Mouse (Mus musculus) intestine, embryonic 16.5 days (tissue): Measurements from ENCODE around the gene Slc29a1. TPM values are rescaled to one million over a fixed set of nuclear protein-coding genes. Genes with fewer than 3 reads are reported as not detected.

Experiments
- ATAC-seq: fragments of 200-750 bp; cut with Nextera tagmentation; 2 replicates; pipeline ENCODE4 v1.8.0; 2017; ENCODE audit warnings: moderate TSS enrichment, moderate library complexity
- H3K27ac ChIP-seq: fragments of 300-500 bp; sonication (generic); 2 replicates; pipeline ENCODE4 v1.5.1; 2014; ENCODE audit warnings: mild to moderate bottlenecking, low read length
- H3K27me3 ChIP-seq: fragments of 300-500 bp; sonication (generic); replicated peaks from 2 replicates; pipeline ENCODE4 v1.6.1; 2014; ENCODE audit warnings: low read length, control low read depth, mixed read lengths; ENCODE audit not compliant: control insufficient read depth, insufficient read depth
- H3K36me3 ChIP-seq: fragments of 300-500 bp; sonication (generic); 2 replicates; pipeline ENCODE4 v1.6.1; 2014; ENCODE audit warnings: low read length, control low read depth; ENCODE audit not compliant: control insufficient read depth, insufficient read depth
- H3K4me1 ChIP-seq: fragments of 300-500 bp; sonication (generic); 2 replicates; pipeline ENCODE4 v1.6.1; 2014; ENCODE audit warnings: low read length, control low read depth, mixed read lengths; ENCODE audit not compliant: control insufficient read depth, insufficient read depth
- H3K4me2 ChIP-seq: fragments of 300-500 bp; sonication (generic); 2 replicates; pipeline ENCODE4 v1.6.1; 2014; ENCODE audit warnings: low read depth, low read length, control low read depth
- H3K4me3 ChIP-seq: fragments of 300-500 bp; sonication (generic); 2 replicates; pipeline ENCODE4 v1.5.1; 2014; ENCODE audit warnings: mild to moderate bottlenecking, low read length
- H3K9ac ChIP-seq: fragments of 300-500 bp; sonication (generic); 2 replicates; pipeline ENCODE4 v1.6.1; 2014; ENCODE audit warnings: low read depth, low read length
- H3K9me3 ChIP-seq: fragments of 300-500 bp; sonication (generic); 2 replicates; pipeline ENCODE4 v1.6.1; 2016; ENCODE audit warnings: low read length, control low read depth; ENCODE audit not compliant: control insufficient read depth
- WGBS: fragments of 180-500 bp; shearing (Covaris S2); extraction: QIAGEN DNeasy Blood & Tissue Kit; methylation state at CpG from one replicate; pipeline ENCODE4 v1.1.7; 2014; 5-methylcytosine and 5-hydroxymethylcytosine counted together
- polyA plus RNA-seq: library from polyadenylated mRNA; unstranded; fragments of >200 nt; fragmentation: Nextera tagmentation; extraction: Ambion mirVana; gene quantifications from 2 replicates; pipeline ENCODE4 v1.2.1, GENCODE M21; 2015

Slc29a1 gene
- polyA plus RNA-seq, 1 experiment from 2014 or later, result 83.1 TPM

- no peak for ATAC-seq
- H3K4me1 ChIP-seq, result peaks cover 9% of the 10 kb centered on the region
- no peaks in the 10 kb centered on the region for H3K9me3 ChIP-seq
- H3K27me3 ChIP-seq, result peaks cover 36% of the 10 kb centered on the region
- no peaks in the 10 kb centered on the region for H3K36me3 ChIP-seq
- H3K4me2 ChIP-seq, result peak overlapping the region; percentile 99
- peak overlapping the region; percentile 73; the same call in 1 of the 2 replicates for H3K4me3 ChIP-seq
- 20% methylated on average over 5 of the region's 5 CpGs for WGBS
- H3K27ac ChIP-seq, result no peak overlapping the region
- H3K9ac ChIP-seq, result no peak overlapping the region; the same call in 1 of the 2 replicates
Observed at GRCm38 (mm10) chr17:45550253-45550652, 49.2 kb downstream of the Slc29a1 start.

- H3K4me1 ChIP-seq, result peaks cover 14% of the 10 kb centered on the region
- WGBS, result under 1% methylated on average over 16 of the region's 29 CpGs
- H3K9ac ChIP-seq, result peak within 1 kb of the TSS; percentile 73
- ATAC-seq, result peak; percentile 45
- peaks cover 42% of the 10 kb centered on the region for H3K27me3 ChIP-seq
- peak within 1 kb of the TSS; percentile 73 for H3K4me3 ChIP-seq
- peak within 1 kb of the TSS; percentile 23; the same call in 1 of the 2 replicates for H3K27ac ChIP-seq
- no peaks in the 10 kb centered on the region for H3K36me3 ChIP-seq
- no peaks in the 10 kb centered on the region for H3K9me3 ChIP-seq
- peak within 1 kb of the TSS; percentile 99 for H3K4me2 ChIP-seq
Observed at GRCm38 (mm10) chr17:45549617-45550181, 49.7 kb downstream of the Slc29a1 start, which contains the start of gene Tmem151b. Gene Tmem151b (minus strand): TSS chr17:45549677.

GRCm38 (mm10) chr17:45548541-45549512, 50.6 kb downstream of the Slc29a1 start:
- peaks cover 20% of the 10 kb centered on the region for H3K4me1 ChIP-seq
- H3K4me3 ChIP-seq, result peak overlapping the region; percentile 73
- ATAC-seq, result peak; percentile 13; the same call in 1 of the 2 replicates
- H3K9me3 ChIP-seq, result no peaks in the 10 kb centered on the region
- peak overlapping the region; percentile 73 for H3K9ac ChIP-seq
- 4% methylated on average over 49 of the region's 68 CpGs for WGBS
- H3K4me2 ChIP-seq, result peak overlapping the region; percentile 99
- H3K27me3 ChIP-seq, result peaks cover 50% of the 10 kb centered on the region
- no peaks in the 10 kb centered on the region for H3K36me3 ChIP-seq
- H3K27ac ChIP-seq, result no peak overlapping the region

- H3K9me3 ChIP-seq, result no peaks in the 10 kb centered on the region
- 76% methylated on average over 5 of the region's 5 CpGs for WGBS
- no peak overlapping the region for H3K4me3 ChIP-seq
- H3K27ac ChIP-seq, result no peak overlapping the region
- peaks cover 62% of the 10 kb centered on the region for H3K27me3 ChIP-seq
- H3K4me1 ChIP-seq, result peaks cover 20% of the 10 kb centered on the region
- no peak for ATAC-seq
- H3K9ac ChIP-seq, result no peak overlapping the region
- no peak overlapping the region for H3K4me2 ChIP-seq
- H3K36me3 ChIP-seq, result no peaks in the 10 kb centered on the region
Observed at GRCm38 (mm10) chr17:45547461-45548190, 51.8 kb downstream of the Slc29a1 start.

GRCm38 (mm10) chr17:45546941-45547340, 52.5 kb downstream of the Slc29a1 start:
- Histone ChIP-seq H3K9ac (no peak overlapping the region), H3K27ac (no peak overlapping the region), H3K4me1 (peaks cover 20% of the 10 kb centered on the region), H3K9me3 (no peaks in the 10 kb centered on the region), H3K27me3 (peaks cover 65% of the 10 kb centered on the region), H3K4me3 (no peak overlapping the region), H3K36me3 (no peaks in the 10 kb centered on the region), H3K4me2 (no peak overlapping the region)
- 77% methylated on average over 16 of the region's 16 CpGs for WGBS
- ATAC-seq, result no peak

GRCm38 (mm10) chr17:45545278-45545961, 54.0 kb downstream of the Slc29a1 start:
- Histone ChIP-seq H3K27me3 (peaks cover 75% of the 10 kb centered on the region), H3K9me3 (no peaks in the 10 kb centered on the region), H3K9ac (no peak overlapping the region), H3K4me2 (peak overlapping the region; percentile 46), H3K27ac (no peak overlapping the region), H3K36me3 (no peaks in the 10 kb centered on the region), H3K4me3 (peak overlapping the region; percentile 29), H3K4me1 (peaks cover 20% of the 10 kb centered on the region)
- no peak for ATAC-seq
- 17% methylated on average over 74 of the region's 74 CpGs for WGBS

- peaks cover 77% of the 10 kb centered on the region for H3K27me3 ChIP-seq
- 20% methylated on average over 46 of the region's 46 CpGs for WGBS
- H3K4me2 ChIP-seq, result peak overlapping the region; percentile 46
- no peak; the same call in 1 of the 2 replicates for ATAC-seq
- no peak overlapping the region for H3K27ac ChIP-seq
- H3K9me3 ChIP-seq, result no peaks in the 10 kb centered on the region
- H3K4me1 ChIP-seq, result peaks cover 20% of the 10 kb centered on the region
- no peaks in the 10 kb centered on the region for H3K36me3 ChIP-seq
- H3K9ac ChIP-seq, result no peak overlapping the region
- H3K4me3 ChIP-seq, result peak overlapping the region; percentile 29
Observed at GRCm38 (mm10) chr17:45544873-45545277, 54.5 kb downstream of the Slc29a1 start.

GRCm38 (mm10) chr17:45544001-45544872, 55.2 kb downstream of the Slc29a1 start:
- Histone ChIP-seq H3K4me3 (peak overlapping the region; percentile 29; the same call in 1 of the 2 replicates), H3K4me2 (no peak overlapping the region), H3K36me3 (no peaks in the 10 kb centered on the region), H3K9ac (no peak overlapping the region), H3K9me3 (no peaks in the 10 kb centered on the region), H3K27me3 (peaks cover 80% of the 10 kb centered on the region), H3K27ac (no peak overlapping the region), H3K4me1 (peaks cover 20% of the 10 kb centered on the region)
- no peak; the same call in none of the 2 replicates for ATAC-seq
- 19% methylated on average over 24 of the region's 24 CpGs for WGBS
